Mouse (Mus musculus) gastrocnemius, postnatal 10 days (tissue): Measurements from ENCODE around the gene 4930507D05Rik. TPM values are rescaled to one million over a fixed set of nuclear protein-coding genes. Genes with fewer than 3 reads are reported as not detected.
"Not testable (repeated sequence)": the region's sequence is repeated elsewhere in the genome, so short reads cannot be mapped to it uniquely, and the experiment has no call there.

ENCODE experiments used
- DNase-seq: peaks from one replicate; pipeline ENCODE4 v3.0.0; 2021; ENCODE audit warnings: mixed read lengths
- total RNA-seq, 2 experiments: library from RNA; stranded (reverse); gene quantifications; 2 replicates each; pipeline ENCODE4 v1.2.3; 2021

4930507D05Rik gene
- total RNA-seq, 2 experiments from 2014 or later, result 0.16 TPM; not detected in 1

DNA sequence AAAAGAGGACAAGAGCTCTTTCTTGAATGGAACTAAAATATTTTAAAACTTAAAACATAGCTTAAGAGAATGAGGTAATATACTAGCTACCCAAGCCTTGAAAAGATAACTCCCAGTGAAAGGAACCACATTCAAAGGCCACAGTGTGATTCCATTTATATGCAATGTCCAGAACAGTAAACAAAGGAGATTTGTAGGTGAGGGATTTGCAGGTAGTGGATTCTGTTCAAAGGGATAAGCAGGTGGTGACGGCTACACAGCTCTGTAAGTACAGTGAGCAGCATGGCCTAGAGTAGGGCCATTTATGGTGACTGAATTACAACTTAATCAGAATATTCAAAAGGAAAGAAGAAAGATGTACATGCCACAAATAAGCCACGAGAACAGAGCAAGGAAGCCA, 27.7 kb downstream of the 4930507D05Rik start:
- DNase-seq, result no peak

DNA sequence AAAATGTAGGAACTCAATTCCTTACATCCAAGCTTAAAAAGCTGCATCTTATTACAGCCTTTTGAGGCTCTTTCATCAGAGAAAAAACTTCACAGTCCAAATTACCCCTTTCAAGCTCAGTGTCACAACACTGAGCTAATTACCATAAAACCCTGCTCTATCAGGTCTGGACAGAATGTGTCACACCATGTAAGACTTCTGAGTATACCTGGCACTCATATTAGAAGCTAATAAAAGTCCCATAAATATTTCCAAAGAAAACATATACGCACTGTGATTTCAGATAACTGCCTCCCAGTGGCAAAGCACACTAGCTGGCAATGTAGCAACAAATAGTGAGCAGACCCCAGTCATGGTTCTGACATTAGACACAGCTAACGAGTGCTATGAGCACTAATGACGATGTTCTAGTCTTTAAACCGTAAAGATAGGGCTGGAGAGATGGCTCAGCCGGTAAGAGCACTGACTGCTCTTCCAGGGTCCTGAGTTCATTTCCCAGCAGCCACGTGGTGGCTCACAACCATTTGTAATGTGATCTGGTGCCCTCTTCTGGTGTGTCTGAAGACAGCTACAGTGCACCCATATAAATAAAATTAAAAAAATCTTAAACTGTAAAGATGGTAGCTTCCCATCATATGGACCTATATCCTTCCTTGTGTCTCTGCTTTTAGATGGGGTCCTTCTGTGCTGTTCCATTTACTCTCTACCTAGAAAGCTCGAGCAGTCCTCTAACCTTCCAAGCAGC, 32.0 kb downstream of the 4930507D05Rik start:
- DNase-seq, result no peak

DNA sequence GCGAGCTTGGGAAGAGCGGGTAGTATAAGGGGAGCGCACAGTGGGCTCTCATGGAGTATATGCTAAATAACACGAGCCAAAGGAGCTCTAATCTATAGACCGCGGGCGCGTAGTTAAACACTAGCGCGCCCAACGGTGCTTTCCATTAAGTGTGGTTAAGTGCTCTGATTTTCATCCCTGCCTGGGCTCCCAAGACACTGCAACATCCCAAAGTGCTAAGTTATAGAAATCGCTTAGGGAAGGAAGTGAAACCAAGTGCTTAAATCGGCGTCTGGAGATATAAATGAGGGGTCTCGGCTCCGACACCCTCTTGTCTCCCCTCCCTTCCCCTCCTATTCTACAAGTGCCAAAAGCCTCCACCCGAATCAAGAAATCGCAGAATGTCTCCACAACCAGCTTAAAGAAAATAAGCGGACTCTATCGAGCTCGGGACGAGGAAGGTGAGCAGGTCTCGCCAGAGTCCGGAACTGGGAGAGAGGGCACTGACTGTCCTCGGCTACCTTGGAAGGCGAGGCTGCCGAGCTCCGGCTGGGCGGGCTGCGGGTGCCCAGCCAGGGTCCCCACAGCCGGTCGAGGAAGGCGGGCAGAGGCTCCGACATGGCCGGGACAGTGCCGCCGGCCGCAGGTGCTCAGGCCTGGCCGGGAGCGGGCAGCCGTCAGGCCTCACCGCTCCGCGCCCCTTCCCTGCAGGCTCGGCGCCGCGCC, 36.7 kb downstream of the 4930507D05Rik start:
- DNase-seq, result no peak

DNA sequence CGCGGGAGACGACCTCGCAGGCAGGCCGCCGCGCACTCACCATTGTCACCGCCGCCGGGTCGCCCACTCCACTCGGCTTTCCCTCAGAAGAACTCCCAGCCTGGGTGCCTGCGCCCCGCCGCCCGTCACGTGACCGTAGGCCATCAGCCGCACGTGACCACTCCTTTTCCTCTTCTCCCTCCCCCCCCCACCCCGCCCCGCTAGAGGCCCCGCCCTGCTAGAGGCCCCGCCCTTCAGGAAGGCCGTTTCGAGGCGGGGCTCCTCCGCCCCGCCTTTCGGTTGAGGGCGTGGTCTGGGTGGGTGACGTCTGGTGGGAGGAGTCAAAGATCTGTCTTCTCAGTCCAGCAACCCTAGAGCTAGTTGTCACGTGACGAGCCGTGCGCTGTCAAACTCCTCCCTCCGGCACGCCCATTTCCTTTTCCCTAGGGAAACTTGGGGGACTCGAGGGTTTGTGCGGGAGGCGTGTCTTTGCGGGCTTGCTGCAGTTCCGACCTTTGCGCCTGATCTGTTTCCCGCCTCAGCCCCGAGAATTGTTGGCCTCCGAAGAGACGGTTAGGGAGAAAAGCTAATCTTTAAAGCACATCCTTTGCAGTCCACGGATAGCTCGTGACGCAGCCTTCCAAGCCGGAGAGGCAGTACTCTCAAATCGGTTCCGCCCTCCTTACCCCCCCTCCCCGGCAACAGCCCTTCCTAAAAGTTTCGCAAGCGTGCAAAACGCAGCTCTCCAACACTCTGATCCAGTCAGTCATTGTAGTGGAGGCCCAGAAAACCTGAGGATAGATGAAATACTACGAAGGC, 37.5 kb downstream of the 4930507D05Rik start, which contains the start of gene Vps26a:
Gene Vps26a (minus strand): TSS at position 188 of the 798 bp plus-strand sequence.
- DNase-seq, result peak; percentile 98

GRCm38 (mm10) chr10:62488266-62488665, 39.0 kb downstream of the 4930507D05Rik start:
- peak; percentile 34 for DNase-seq

GRCm38 (mm10) chr10:62491681-62492080, 42.4 kb downstream of the 4930507D05Rik start:
- not testable (repeated sequence) for DNase-seq

DNA sequence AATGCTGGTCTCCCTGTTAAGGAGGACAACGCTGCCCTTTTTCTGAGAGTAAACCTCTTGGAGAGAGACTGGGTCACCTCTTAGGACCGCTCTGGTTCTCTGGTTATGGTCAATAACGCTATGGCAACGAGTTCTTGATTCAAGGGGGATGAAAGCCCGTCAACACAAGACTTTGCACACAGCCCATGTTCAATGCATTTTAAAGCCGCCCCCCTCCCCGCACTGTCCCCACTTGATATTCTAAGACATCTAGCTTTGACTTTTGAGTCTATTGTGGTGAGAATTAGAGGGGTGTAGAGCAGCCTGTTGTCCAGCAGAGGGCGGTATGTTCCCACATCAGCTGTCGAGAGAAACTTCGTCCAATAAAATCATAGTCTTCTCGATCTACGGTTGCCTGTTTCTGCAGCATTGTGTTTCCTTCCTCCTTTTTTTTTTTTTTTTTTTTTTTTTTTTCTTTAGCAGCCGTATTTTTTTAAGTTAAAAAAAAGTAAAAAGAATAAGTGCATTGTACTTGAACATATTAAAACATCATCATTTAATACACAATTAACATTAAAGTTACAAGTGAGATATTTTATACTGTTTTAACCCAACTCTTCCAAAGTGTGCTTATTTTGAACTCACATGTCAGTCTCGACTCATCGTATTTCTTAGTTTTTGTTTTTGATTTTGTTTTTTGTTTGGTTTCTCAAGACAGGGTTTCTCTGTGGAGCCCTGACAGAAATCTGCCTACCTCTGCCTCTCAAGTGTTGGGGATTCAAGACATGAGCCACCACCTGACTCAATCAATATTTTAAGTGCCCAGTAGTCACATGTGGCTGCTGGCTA, 51.0 kb downstream of the 4930507D05Rik start:
- DNase-seq, result peak; percentile 50

Other genes with a start within 250 kb of the 4930507D05Rik start
- 10 to 100 TPM; 16.4 to 19.3 TPM for gene Tspan15, start 218.2 kb upstream of the 4930507D05Rik start, total RNA-seq
- gene Tacr2, start 197.1 kb upstream of the 4930507D05Rik start, total RNA-seq, result not detected
- gene Hk1, start 69.6 kb upstream of the 4930507D05Rik start, total RNA-seq, result 10 to 100 TPM; 17.8 to 22.5 TPM
- gene Hkdc1, start 27.0 kb upstream of the 4930507D05Rik start, total RNA-seq, result under 1 TPM; 0.12 to 0.45 TPM
- gene Supv3l1, start 249 bp downstream of the 4930507D05Rik start, total RNA-seq, result 10 to 100 TPM; 16.7 to 23.9 TPM
- 10 to 100 TPM; 29.1 to 30.1 TPM for gene Vps26a, start 37.3 kb downstream of the 4930507D05Rik start, total RNA-seq
- 10 to 100 TPM; 11.2 to 17.2 TPM for gene Srgn, start 78.0 kb downstream of the 4930507D05Rik start, total RNA-seq
- 10 to 100 TPM; 20.9 to 23.5 TPM for gene Kif1bp, start 129.0 kb downstream of the 4930507D05Rik start, total RNA-seq
- gene Ddx21, start 152.8 kb downstream of the 4930507D05Rik start, total RNA-seq, result 10 to 100 TPM; 32.1 to 37.8 TPM
- gene Ddx50, start 201.7 kb downstream of the 4930507D05Rik start, total RNA-seq, result 10 to 100 TPM; 69.5 to 75.6 TPM